Comparison of ENCODE assay signal across 8 mouse cellular contexts in genomic region chr5:103693041-103693641, GRCm38 (mm10). TPM values are rescaled to one million over a fixed set of nuclear protein-coding genes. Genes with fewer than 3 reads are reported as not detected.
DNase-seq lines count a peak whose midpoint lies in the region; ATAC-seq and TF ChIP-seq lines count a peak whose summit lies in the region.

No protein-coding gene starts in this region.

- peaks cover 7% of the 10 kb centered on the region; the same call in 1 of the 2 replicates for H3K27me3 ChIP-seq in stomach, embryonic 14.5 days (ENCODE audit: control insufficient read depth, insufficient read depth, low read length)

- H3K9me3 ChIP-seq in stomach, embryonic 14.5 days (ENCODE audit: control insufficient read depth, low read depth, low read length): no peaks in the 10 kb centered on the region

- peak overlapping the region; percentile 100 for H3K4me2 ChIP-seq in stomach, embryonic 14.5 days (replicated peaks; ENCODE audit: low read depth, low read length)

- TF ChIP-seq CTCF in embryonic fibroblast, embryonic 13.5 days (IDR thresholded peaks at IDR 0.05; ENCODE audit: borderline replicate concordance, insufficient read depth, low read length): no peak

- TF ChIP-seq POLR2A in embryonic fibroblast, embryonic 13.5 days (IDR thresholded peaks at IDR 0.05; ENCODE audit: low read depth, low read length): no peak

- H3K4me1 ChIP-seq in embryonic fibroblast, embryonic 13.5 days (ENCODE audit: control insufficient read depth, insufficient read depth, low read length): peaks cover 8% of the 10 kb centered on the region
- 0 out of 2 replicates have a peak, but pooled peaks cover 4% of the 10 kb centered on the region for H3K4me1 ChIP-seq in stomach, embryonic 14.5 days (ENCODE audit: control insufficient read depth, insufficient read depth, low read length)

- WGBS in stomach, embryonic 14.5 days: 2% methylated on average over 28 of the region's 28 CpGs

- H3K36me3 ChIP-seq in stomach, embryonic 14.5 days (ENCODE audit: control insufficient read depth, insufficient read depth, low read length): no peaks in the 10 kb centered on the region

- H3K4me3 ChIP-seq in embryonic fibroblast, embryonic 13.5 days (ENCODE audit: insufficient read depth, low read length): peak overlapping the region; percentile 80
- H3K4me3 ChIP-seq in stomach, embryonic 14.5 days (ENCODE audit: low read depth, low read length): peak overlapping the region; percentile 59

- H3K27ac ChIP-seq in embryonic fibroblast, embryonic 13.5 days (ENCODE audit: insufficient read depth, low read length): 0 out of 2 replicates have a peak overlapping the region, but pooled peaks have one; percentile 25
- 0 out of 2 replicates have a peak overlapping the region, but pooled peaks have one; percentile 6 for H3K27ac ChIP-seq in stomach, embryonic 14.5 days (ENCODE audit: low read length)

- DNase-seq in B cell, adult 2 months: peak; percentile 40 to 44
- peak; percentile 67 for DNase-seq in NIH3T3 (ENCODE audit: low read depth)
- DNase-seq in heart, postnatal 14 days: peak; percentile 33 to 36
- DNase-seq in kidney, postnatal 4 days: peak; percentile 41 to 55
- DNase-seq in frontal cortex, adult 2 months (ENCODE audit: extremely low spot score in 1 of 2, low spot score in 1 of 2): no peak

- intact Hi-C loops in heart, postnatal 14 days (cut with DNase I): loop anchor here (2.0 kb wide), 1 partner anchor 60 kb away; no protein-coding TSS in a partner anchor

- no peak overlapping the region for H3K9ac ChIP-seq in stomach, embryonic 14.5 days (replicated peaks; ENCODE audit: low read depth, low read length)

- peak; percentile 15; the same call in 1 of the 2 replicates for ATAC-seq in megakaryocyte-erythroid progenitor cell, adult 5-6 weeks (replicated peaks; ENCODE audit: low FRiP score, low TSS enrichment, poor library complexity, severe bottlenecking)
- no peak for ATAC-seq in stomach, embryonic 14.5 days (ENCODE audit: insufficient number of reproducible peaks, insufficient read depth, low FRiP score, low read depth)

RNA-seq across cellular contexts. Expression of gene Aff1, which starts 1.0 kb away (rescaled TPM):
- polyA plus RNA-seq in embryonic fibroblast, embryonic 13.5 days (2011; ENCODE audit: insufficient read length, low read depth, missing spikeins): 50.1 and 56.7 TPM in 2 replicates
- total RNA-seq in heart, postnatal 14 days (2021): 10 to 100 TPM; 47.4 to 53.4 TPM
- 52.5 and 58.0 TPM in 2 replicates for total RNA-seq in megakaryocyte-erythroid progenitor cell, adult 5-6 weeks (2014; fragmentation: Nextera tagmentation)
- total RNA-seq in megakaryocyte-erythroid progenitor cell, adult 5-6 weeks (2017): 15.6 and 16.7 TPM in 2 replicates
- 5.9 and 6.8 TPM in 2 replicates for polyA plus RNA-seq in stomach, embryonic 14.5 days (2014; fragmentation: Nextera tagmentation; extraction: Ambion mirVana)
- polyA plus RNA-seq in frontal cortex, adult 2 months (2012; rRNA removed): 4.7 and 5.0 TPM in 2 replicates

RNA-seq across cellular contexts. Expression of gene 1700016H13Rik, which starts 37.3 kb away (rescaled TPM):
- polyA plus RNA-seq in embryonic fibroblast, embryonic 13.5 days (2011; ENCODE audit: insufficient read length, low read depth, missing spikeins): not detected in 2 replicates
- total RNA-seq in heart, postnatal 14 days (2021): not detected
- not detected in 2 replicates for total RNA-seq in megakaryocyte-erythroid progenitor cell, adult 5-6 weeks (2014; fragmentation: Nextera tagmentation)
- total RNA-seq in megakaryocyte-erythroid progenitor cell, adult 5-6 weeks (2017): not detected in 2 replicates
- polyA plus RNA-seq in stomach, embryonic 14.5 days (2014; fragmentation: Nextera tagmentation; extraction: Ambion mirVana): 0.26 TPM in 1 of 2 replicates, not detected in the other
- polyA plus RNA-seq in frontal cortex, adult 2 months (2012; rRNA removed): not detected in 2 replicates

Comparison
In these comparisons a context has a peak if more than half of its experiments do, and no peak if none do; other contexts are left out.
1. DNase-seq: peak in B cell, adult 2 months (2 of 2), NIH3T3 (single experiment), heart, postnatal 14 days (2 of 2) and kidney, postnatal 4 days (2 of 2); none in frontal cortex, adult 2 months (0 of 2).